Mouse (Mus musculus) heart, adult 2 months (tissue): ENCODE results near the gene Nr2f1.

ENCODE experiments used
- CTCF ChIP-seq: fragments of 200-600 bp; IDR thresholded peaks from 2 replicates; pipeline ENCODE4 v1.8.1; 2022; ENCODE audit warnings: antibody characterized with exemption, mild to moderate bottlenecking, moderate library complexity
- EP300 ChIP-seq: fragments of 200-500 bp; IDR thresholded peaks from 2 replicates; pipeline ENCODE4 v1.6.1; 2011; ENCODE audit warnings: low read depth, low read length, control low read depth; ENCODE audit not compliant: insufficient read depth
- POLR2A ChIP-seq: fragments of 200-500 bp; IDR thresholded peaks from 2 replicates; pipeline ENCODE4 v1.6.1; 2011; ENCODE audit warnings: mild to moderate bottlenecking, low read depth, low read length, control low read depth; ENCODE audit not compliant: insufficient read depth

- TF ChIP-seq CTCF (no peak), POLR2A (no peak), EP300 (no peak)
These were observed 15.6 kb downstream of the Nr2f1 start for GRCm38 (mm10) chr13:78183986-78184385.
